Mouse (Mus musculus): Measurements from ENCODE around the gene Olig3.
"Not testable (repeated sequence)": the region's sequence is repeated elsewhere in the genome, so short reads cannot be mapped to it uniquely, and the experiment has no call there.

Gene Olig3

GRCm38 (mm10) chr10:19361539-19362293 lies 5.4 kb downstream of the Olig3 start:
- in situ Hi-C loops (cut with MboI, MseI) = no loop called here

GRCm38 (mm10) chr10:19362294-19362590 lies 5.9 kb downstream of the Olig3 start:
- in situ Hi-C loops (cut with MboI, MseI) = no loop called here

- in situ Hi-C loops (cut with MboI, MseI) = no loop called here
Measured at GRCm38 (mm10) chr10:19362861-19363260, 6.5 kb downstream of the Olig3 start.

- in situ Hi-C loops (cut with MboI, MseI) = no loop called here
Measured at GRCm38 (mm10) chr10:19363365-19363764, 7.0 kb downstream of the Olig3 start.

- in situ Hi-C loops (cut with MboI, MseI) = no loop called here
Measured at GRCm38 (mm10) chr10:19369143-19369542, 12.8 kb downstream of the Olig3 start.

- in situ Hi-C loops (cut with MboI, MseI) = no loop called here
Measured at GRCm38 (mm10) chr10:19370146-19370545, 13.8 kb downstream of the Olig3 start.

GRCm38 (mm10) chr10:19372263-19372662 lies 15.9 kb downstream of the Olig3 start:
- in situ Hi-C loops (cut with MboI, MseI) = no loop called here

- in situ Hi-C loops (cut with MboI, MseI) = no loop called here
Measured at GRCm38 (mm10) chr10:19373797-19374196, 17.5 kb downstream of the Olig3 start.

- in situ Hi-C loops (cut with MboI, MseI) = no loop called here
Measured at GRCm38 (mm10) chr10:19374311-19374710, 18.0 kb downstream of the Olig3 start.

- in situ Hi-C loops (cut with MboI, MseI) = no loop called here
Measured at GRCm38 (mm10) chr10:19375838-19376237, 19.5 kb downstream of the Olig3 start.

GRCm38 (mm10) chr10:19380971-19381370 lies 24.6 kb downstream of the Olig3 start:
- in situ Hi-C loops (cut with MboI, MseI) = not testable (repeated sequence)

- in situ Hi-C loops (cut with MboI, MseI) = no loop called here
Measured at GRCm38 (mm10) chr10:19384176-19384575, 27.8 kb downstream of the Olig3 start.

- in situ Hi-C loops (cut with MboI, MseI) = no loop called here
Measured at GRCm38 (mm10) chr10:19391819-19392218, 35.5 kb downstream of the Olig3 start.

- in situ Hi-C loops (cut with MboI, MseI) = no loop called here
Measured at GRCm38 (mm10) chr10:19396485-19397137, 40.3 kb downstream of the Olig3 start.

GRCm38 (mm10) chr10:19397396-19397795 lies 41.1 kb downstream of the Olig3 start:
- in situ Hi-C loops (cut with MboI, MseI) = no loop called here

- in situ Hi-C loops (cut with MboI, MseI) = no loop called here
Measured at GRCm38 (mm10) chr10:19401136-19401535, 44.8 kb downstream of the Olig3 start.

GRCm38 (mm10) chr10:19404401-19404800 lies 48.1 kb downstream of the Olig3 start:
- in situ Hi-C loops (cut with MboI, MseI) = no loop called here

GRCm38 (mm10) chr10:19405959-19406358 lies 49.6 kb downstream of the Olig3 start:
- in situ Hi-C loops (cut with MboI, MseI) = no loop called here

- in situ Hi-C loops (cut with MboI, MseI) = no loop called here
Measured at GRCm38 (mm10) chr10:19407168-19407567, 50.8 kb downstream of the Olig3 start.
